Mouse (Mus musculus) frontal cortex, adult 2 months (tissue): Measurements from ENCODE around the gene Atf3. TPM values are rescaled to one million over a fixed set of nuclear protein-coding genes. Genes with fewer than 3 reads are reported as not detected.

Source experiments
- DNase-seq, 2 experiments: peaks; one replicate each; pipeline ENCODE4 v3.0.0; 2022; ENCODE audit warnings: low spot score in 1 of 2; ENCODE audit errors: extremely low spot score in 1 of 2
- polyA plus RNA-seq: library from polyadenylated mRNA; depleted of rRNA; stranded (reverse); fragments of >200 nt; gene quantifications from 2 replicates; pipeline ENCODE4 v1.2.3, GENCODE M21; 2012

Gene Atf3
- polyA plus RNA-seq, 1 experiment: 2.0 TPM

GRCm38 (mm10) chr1:191230355-191230931, 12.6 kb upstream of the Atf3 start:
- peak in 1 of 2 experiments; percentile 30 for DNase-seq

GRCm38 (mm10) chr1:191226570-191226969, 8.7 kb upstream of the Atf3 start:
- DNase-seq: no peak

- no peak for DNase-seq
These were observed 7.9 kb upstream of the Atf3 start for GRCm38 (mm10) chr1:191225771-191226170.

GRCm38 (mm10) chr1:191224981-191225703, 7.3 kb upstream of the Atf3 start:
- DNase-seq: no peak

GRCm38 (mm10) chr1:191224302-191224980, 6.6 kb upstream of the Atf3 start:
- peak; percentile 78 to 95 for DNase-seq

- DNase-seq: no peak
These were observed 6.1 kb upstream of the Atf3 start for GRCm38 (mm10) chr1:191223930-191224301.

GRCm38 (mm10) chr1:191222031-191222430, 4.2 kb upstream of the Atf3 start:
- DNase-seq: no peak

GRCm38 (mm10) chr1:191220588-191220987, 2.7 kb upstream of the Atf3 start:
- no peak for DNase-seq

- DNase-seq: no peak
These were observed 1.9 kb upstream of the Atf3 start for GRCm38 (mm10) chr1:191219748-191220147.

- no peak for DNase-seq
These were observed 744 bp upstream of the Atf3 start for GRCm38 (mm10) chr1:191218583-191218982.

GRCm38 (mm10) chr1:191215776-191216661, 1.8 kb downstream of the Atf3 start:
- no peak for DNase-seq

- DNase-seq: no peak
These were observed 6.7 kb downstream of the Atf3 start for GRCm38 (mm10) chr1:191211096-191211495.

- no peak for DNase-seq
These were observed 12.0 kb downstream of the Atf3 start for GRCm38 (mm10) chr1:191205791-191206190.

GRCm38 (mm10) chr1:191204876-191205275, 13.0 kb downstream of the Atf3 start:
- DNase-seq: no peak

- no peak for DNase-seq
These were observed 14.3 kb downstream of the Atf3 start for GRCm38 (mm10) chr1:191203496-191203895.

GRCm38 (mm10) chr1:191202208-191202952, 15.5 kb downstream of the Atf3 start:
- DNase-seq: no peak

GRCm38 (mm10) chr1:191200816-191201602, 16.8 kb downstream of the Atf3 start:
- DNase-seq: no peak

GRCm38 (mm10) chr1:191197916-191198315, 19.9 kb downstream of the Atf3 start:
- no peak for DNase-seq

- DNase-seq: no peak
These were observed 21.8 kb downstream of the Atf3 start for GRCm38 (mm10) chr1:191196016-191196415.
